Mouse (Mus musculus) cerebellum, postnatal 10 days (tissue): Measurements from ENCODE around the gene Wnt3a.
"Not testable (repeated sequence)": the region's sequence is repeated elsewhere in the genome, so short reads cannot be mapped to it uniquely, and the experiment has no call there.

ENCODE experiments used
- DNase-seq, 2 experiments: peaks; one replicate each; pipeline ENCODE4 v3.0.0; 2021; ENCODE audit warnings: mixed read lengths in 2 of 2

The Wnt3a gene

GRCm38 (mm10) chr11:59307422-59308163 is 17.0 kb upstream of the Wnt3a start:
- peak; percentile 90 to 92 for DNase-seq

GRCm38 (mm10) chr11:59306461-59307421 is 16.2 kb upstream of the Wnt3a start, which contains the start of gene Wnt9a:
TSS of gene Wnt9a (plus strand) at chr11:59306928.
- peak; percentile 57 to 68 for DNase-seq

GRCm38 (mm10) chr11:59305821-59306215 is 15.3 kb upstream of the Wnt3a start:
- peak; percentile 36 to 53 for DNase-seq

- DNase-seq: no peak
Observed at GRCm38 (mm10) chr11:59305008-59305820, 14.7 kb upstream of the Wnt3a start.

GRCm38 (mm10) chr11:59302700-59303569 is 12.4 kb upstream of the Wnt3a start:
- DNase-seq: peak; percentile 98 to 99

- DNase-seq: not testable (repeated sequence)
Observed at GRCm38 (mm10) chr11:59301053-59301452, 10.5 kb upstream of the Wnt3a start.

- DNase-seq: peak; percentile 59 to 61
Observed at GRCm38 (mm10) chr11:59300185-59300584, 9.6 kb upstream of the Wnt3a start.

GRCm38 (mm10) chr11:59297941-59298340 is 7.4 kb upstream of the Wnt3a start:
- peak; percentile 84 to 86 for DNase-seq

GRCm38 (mm10) chr11:59293616-59294015 is 3.1 kb upstream of the Wnt3a start:
- DNase-seq: peak; percentile 78 to 80

GRCm38 (mm10) chr11:59289706-59290105 is 846 bp downstream of the Wnt3a start:
- DNase-seq: no peak

GRCm38 (mm10) chr11:59284146-59284545 is 6.4 kb downstream of the Wnt3a start:
- peak; percentile 53 to 61 for DNase-seq

- peak; percentile 91 to 95 for DNase-seq
Observed at GRCm38 (mm10) chr11:59282933-59283332, 7.6 kb downstream of the Wnt3a start.

GRCm38 (mm10) chr11:59282111-59282510 is 8.4 kb downstream of the Wnt3a start:
- DNase-seq: no peak

GRCm38 (mm10) chr11:59278047-59278446 is 12.5 kb downstream of the Wnt3a start:
- no peak for DNase-seq

- no peak for DNase-seq
Observed at GRCm38 (mm10) chr11:59276877-59277276, 13.7 kb downstream of the Wnt3a start.

- DNase-seq: no peak
Observed at GRCm38 (mm10) chr11:59274184-59274583, 16.4 kb downstream of the Wnt3a start.

- DNase-seq: no peak
Observed at GRCm38 (mm10) chr11:59266727-59267126, 23.8 kb downstream of the Wnt3a start.

- no peak for DNase-seq
Observed at GRCm38 (mm10) chr11:59265154-59265813, 25.3 kb downstream of the Wnt3a start.

- DNase-seq: peak; percentile 61 to 69
Observed at GRCm38 (mm10) chr11:59264593-59264992, 26.0 kb downstream of the Wnt3a start.

GRCm38 (mm10) chr11:59263870-59264563 is 26.5 kb downstream of the Wnt3a start:
- peak; percentile 79 to 84 for DNase-seq
